Mouse (Mus musculus) left cerebral cortex, adult 11 months (tissue): ENCODE data around the gene Dcbld1.
"Not testable (repeated sequence)": the region's sequence is repeated elsewhere in the genome, so short reads cannot be mapped to it uniquely, and the experiment has no call there.

ENCODE experiments used
- DNase-seq: peaks from one replicate; pipeline ENCODE4 v3.0.0; 2022; ENCODE audit warnings: low spot score

Dcbld1 gene

DNA sequence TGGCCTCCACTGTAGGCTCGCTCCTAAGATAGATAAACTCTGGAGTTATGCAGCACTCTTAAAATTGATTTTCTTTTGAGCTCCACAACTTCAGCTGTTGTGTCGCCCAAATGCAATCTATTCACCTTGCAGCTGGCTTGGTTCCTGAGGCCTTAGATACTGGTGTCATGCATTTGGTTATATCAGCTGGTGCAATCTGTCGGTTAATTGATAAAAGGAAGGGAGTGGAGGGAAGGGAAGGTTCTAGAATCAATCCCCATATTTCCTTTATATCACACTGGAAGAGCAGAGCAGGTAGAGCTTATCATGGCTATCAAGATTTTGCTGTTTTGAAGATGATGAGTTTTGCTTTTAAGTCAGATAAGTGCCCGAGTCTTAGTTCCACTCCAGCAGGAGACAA, 26.8 kb downstream of the Dcbld1 start:
- DNase-seq = no peak

DNA sequence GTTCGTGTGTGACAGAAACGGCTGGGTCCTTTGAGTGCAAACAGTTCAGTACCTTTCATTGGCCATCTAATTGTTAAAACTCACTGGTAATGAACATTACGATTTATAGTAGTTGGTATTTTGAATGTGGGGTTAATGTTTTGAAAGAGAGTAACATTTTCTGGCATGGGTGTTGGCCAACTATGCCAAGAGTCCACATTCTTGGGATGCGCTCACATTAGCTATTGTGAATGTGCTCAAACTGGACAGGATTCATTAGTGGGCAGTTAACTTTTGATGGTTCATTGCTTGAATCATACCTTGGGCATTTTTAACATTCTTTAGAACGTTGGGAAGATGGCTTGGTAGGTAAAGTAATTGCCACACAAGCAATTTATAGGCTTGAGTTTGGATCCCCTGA, 30.7 kb downstream of the Dcbld1 start:
- DNase-seq = no peak

DNA sequence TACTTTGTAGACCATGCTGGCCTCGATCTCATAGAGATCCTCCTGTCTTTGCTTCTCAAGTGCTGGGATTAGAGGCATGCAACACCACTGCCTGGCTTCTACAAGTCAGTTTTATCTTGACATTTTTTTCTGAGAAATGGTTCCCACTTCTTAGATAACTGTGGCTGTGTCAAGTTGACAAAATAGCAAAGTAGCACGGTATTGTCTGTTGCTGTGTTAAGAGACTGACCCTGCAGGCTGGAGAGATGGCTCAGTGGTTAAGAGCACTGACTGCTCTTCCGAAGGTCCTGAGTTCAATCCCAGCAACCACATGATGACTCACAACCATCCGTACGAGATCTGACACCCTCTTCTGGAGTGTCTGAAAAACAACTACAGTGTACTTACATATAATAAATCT, 35.5 kb downstream of the Dcbld1 start:
- DNase-seq = no peak

DNA sequence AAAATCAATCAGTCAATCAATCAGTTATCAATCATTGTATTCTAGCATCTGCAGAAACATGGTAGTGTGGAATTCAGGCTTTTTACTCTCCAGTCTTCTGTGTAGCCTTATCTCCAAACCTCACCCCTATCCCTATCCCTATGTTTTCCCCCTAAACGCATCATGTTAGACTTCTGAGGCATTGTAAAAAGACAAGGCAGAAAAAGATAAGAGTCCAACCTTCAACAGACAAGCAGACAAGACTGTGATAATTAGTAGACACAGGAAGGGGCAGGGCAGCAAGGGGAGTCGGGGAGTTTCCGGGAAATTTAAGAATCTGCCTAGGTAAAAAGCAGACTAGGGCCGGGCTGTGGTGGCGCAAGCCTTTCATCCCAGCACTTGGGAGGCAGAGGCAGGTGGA, 38.0 kb downstream of the Dcbld1 start:
- DNase-seq = no peak

DNA sequence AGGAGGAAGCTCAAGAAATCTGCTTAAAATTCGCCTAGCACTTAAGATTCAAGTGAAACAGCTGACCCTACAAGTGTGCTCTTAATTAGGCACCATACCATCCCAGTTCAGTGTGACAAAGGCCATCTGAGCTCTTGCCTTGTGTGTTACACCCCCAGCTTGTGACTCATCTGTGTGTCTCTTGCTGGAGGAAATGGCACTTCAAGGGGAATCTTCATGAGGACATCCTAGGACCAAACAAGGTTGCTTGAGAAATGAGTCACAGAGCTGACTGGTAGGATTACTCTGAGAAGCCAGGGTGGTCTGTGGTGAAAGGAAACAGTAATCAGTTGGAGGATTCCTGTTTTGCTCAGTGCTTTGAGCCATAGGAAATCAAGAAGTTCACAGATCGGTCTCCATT, 39.6 kb downstream of the Dcbld1 start:
- DNase-seq = no peak

DNA sequence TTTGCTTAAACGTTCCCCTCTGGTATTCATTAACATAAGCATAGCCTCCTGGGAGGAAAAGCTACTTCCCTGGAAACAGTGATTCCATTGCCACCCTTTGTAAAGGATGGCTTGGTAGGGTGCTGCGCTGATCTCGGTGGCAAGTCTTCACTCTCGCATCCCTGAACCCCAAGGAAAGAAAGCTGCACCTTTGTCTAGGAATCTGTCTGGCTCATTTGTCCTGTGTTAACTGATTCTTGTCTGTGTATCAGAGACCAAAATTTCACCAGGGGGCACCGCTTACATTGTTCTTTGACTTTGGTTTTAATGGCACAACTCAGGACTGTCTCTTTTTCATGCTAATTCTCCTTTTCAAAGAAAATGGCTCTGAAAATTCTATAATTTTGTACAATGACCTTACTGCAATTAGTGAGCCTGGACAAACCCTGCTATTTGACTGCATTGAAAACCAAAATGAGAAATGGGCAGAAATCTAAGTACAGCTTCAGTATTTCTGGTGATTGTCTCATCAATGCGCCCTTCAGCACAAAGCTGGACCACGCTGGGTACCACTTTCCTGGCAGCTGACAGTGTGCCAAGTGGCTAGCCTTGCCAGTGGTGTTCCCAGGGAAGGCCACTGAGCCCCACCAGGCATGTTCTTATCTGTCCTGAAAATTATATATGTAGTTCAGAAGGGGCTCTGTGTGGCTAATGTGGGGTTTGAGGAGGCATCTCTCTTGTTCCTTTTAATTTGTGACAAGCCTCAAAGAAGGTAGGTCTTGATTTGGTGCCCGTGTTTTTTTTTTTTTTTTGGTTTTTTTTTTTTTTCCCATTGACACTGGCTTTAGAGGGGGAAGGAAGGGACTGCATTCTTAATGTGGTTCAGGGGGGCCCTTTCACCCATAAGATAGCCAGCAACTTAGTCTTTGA, 40.8 kb downstream of the Dcbld1 start:
- DNase-seq = no peak

DNA sequence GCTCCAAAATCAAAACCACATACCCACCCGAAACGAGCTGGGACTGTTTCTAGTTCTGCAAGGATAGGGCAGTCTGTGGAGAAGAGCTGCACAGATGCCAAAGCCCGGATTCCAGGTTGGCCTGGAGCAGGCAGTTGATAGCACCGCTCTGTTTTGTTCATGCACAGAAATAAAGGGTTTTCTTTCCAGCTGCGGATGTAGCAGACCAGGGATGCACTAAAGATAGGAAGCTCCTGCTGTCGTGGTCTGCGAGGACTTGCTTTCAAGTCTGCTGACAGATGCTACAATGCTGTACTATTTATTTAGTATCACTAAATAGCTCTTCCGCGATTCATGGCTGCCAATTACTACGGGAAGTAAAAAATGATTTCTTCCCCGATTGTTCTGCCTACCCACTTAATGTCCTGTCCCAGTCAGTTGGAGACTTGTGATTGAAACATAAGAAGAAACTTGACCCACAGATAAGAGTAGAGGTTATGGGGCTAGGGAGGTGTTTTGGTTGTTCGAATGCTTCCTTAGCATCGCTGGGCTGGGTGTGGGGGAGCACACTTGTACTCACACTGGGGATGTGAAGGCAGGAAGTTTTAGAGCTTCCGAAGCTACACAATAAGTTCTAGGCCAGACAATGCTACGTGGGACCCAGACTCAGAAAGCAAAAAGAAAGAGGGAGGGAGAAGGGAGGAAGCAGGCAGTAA, 41.6 kb downstream of the Dcbld1 start:
- no peak for DNase-seq

DNA sequence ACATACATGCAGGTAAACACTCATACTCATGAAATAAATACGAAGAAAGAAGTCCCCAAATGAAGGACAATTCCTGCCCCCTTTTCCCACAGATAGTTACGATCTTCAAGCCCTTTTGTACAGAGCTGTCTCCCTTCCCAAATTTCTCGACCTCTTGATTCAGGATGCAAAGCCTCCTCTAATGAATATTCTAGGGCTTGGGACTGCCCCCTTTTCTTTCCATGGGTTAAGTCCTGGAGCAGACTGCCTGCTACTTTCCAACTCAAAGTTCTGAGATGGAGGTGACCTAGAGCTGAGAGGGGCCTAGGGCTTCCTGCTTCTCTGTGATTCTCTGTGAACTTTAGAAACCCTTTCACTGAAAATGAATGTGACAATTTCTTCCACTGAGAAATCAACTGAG, 43.2 kb downstream of the Dcbld1 start:
- DNase-seq = no peak

DNA sequence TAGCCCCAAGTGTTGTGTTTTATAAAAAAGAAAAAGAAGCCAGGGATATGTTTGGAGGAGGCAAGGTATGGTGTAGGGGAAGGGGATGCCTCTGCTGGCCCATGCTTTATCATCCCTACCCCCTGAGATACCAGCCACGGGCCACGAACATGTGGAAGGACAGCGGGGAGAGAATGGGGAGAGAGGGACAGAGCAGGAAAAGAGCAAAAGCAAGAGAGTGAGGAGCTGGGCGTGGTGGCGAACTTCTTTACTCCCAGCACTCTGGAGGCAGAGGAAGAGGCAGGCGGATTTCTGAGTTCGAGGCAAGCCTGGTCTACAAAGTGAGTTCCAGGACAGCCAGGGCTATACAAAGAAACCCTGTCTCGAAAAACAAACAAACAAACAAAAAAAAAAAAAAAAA, 44.1 kb downstream of the Dcbld1 start:
- DNase-seq = not testable (repeated sequence)

DNA sequence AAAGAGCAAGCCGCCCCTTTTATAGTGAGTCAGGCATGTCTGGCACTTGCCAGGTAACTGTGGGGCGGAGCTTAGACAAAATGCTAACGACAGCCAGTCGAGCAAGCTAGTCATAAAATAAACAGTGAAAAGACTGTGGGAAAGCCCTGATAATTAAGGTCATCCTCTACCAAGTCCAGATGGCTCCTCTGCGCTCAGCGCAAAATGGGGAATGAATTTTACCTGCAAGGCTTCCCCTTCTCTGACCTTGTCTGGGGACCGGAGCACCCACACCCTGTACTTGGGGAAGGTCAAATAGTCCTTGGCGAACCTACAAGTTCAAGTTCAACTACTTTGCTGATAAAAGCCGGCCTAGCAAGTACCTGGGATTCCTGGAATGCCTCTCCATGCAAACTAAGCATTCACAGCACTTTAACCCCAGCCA, 44.6 kb downstream of the Dcbld1 start:
- no peak for DNase-seq

DNA sequence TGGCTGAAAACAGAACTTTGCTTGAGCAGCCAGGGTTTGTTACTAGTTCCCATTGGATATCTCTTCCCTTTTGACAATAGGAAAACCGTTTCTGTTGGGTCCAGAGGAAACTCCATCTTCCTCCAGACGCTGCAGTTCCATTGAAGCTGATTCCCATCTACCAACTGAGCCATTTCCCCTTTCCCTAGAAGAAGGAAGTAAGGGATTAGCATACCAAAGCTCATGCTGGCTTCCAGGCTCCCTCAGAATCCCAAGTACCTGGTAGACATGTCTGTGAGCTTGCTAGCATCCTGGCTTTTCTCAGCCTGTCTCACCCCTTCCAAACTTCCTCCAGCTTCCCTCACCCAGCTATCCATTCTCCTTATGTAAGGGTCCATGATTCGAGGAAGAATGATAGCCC, 45.4 kb downstream of the Dcbld1 start:
- DNase-seq = no peak

DNA sequence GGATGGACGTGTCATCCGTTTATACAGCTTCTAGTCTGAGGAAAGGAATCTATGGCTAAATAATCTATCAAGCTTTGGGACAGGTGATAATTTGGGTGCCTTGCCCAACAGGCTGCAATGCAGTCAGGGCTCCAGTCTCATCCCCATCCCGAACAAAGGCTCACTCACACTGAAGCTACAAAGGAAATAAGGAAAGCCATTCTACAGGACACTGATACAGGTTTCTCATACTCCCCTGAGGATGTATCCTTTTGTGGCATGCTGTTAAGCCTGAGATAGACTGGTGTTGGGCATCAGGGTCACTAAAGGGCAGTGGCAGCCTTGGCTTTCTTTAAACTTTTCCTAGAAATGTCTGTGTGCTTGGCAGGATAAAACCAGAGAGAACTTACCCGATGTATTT, 46.5 kb downstream of the Dcbld1 start:
- no peak for DNase-seq

DNA sequence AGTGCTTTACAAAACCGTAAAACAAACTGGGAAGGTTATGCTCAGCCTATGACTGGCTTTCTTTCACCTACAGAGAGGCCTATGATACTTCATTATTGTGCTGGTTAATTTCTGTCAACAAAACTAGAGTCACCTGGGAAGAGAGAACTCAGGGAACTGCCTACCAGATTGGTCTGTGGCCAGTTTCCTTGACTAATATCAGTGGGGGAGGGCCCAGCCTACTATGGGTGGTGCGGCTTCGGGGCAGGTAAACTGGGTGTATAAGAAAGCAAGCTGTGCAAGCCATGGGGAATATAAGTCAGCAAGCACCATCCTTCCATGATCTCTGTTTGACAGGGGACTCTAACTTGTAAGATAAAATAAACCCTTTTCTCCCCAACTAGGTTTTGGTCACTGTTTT, 47.2 kb downstream of the Dcbld1 start:
- DNase-seq = no peak

DNA sequence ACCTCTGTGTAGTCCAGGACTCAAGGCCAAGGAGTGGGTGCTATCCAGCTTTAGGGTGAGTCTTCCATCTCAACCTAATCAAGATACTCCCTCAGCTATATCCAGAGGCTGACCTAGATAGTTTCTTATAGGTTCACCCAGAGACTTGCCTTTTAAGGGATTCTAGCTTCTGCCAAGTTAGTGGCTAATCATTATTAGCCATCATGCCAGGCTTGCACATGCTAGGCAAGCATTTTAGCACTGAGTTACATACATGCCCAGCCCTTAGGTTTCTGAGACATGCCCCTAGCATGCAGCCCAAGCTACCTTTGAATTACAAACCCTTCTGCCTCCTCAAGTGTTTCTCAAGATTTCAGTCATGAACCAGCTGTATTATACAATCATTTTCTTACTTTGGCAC, 47.9 kb downstream of the Dcbld1 start:
- DNase-seq = no peak

DNA sequence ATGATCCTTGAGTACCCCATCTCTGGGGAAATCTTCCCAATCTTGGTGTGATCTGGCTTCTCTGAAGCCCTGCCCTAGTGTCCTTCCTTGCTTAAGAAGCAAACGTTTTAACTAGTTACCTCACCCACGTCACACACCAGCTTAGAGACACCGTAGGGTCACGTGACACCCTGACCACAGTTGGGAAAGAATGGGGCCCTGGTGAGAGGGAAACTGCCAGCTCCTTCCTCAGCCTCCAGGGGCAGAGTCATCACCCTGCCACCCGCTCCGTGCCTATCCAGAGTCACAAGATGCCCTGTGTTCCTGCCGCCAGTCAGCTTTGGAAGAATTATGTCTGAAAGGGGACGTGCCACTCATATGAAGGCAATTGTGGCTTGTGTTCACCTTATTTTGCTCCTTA, 51.2 kb downstream of the Dcbld1 start:
- DNase-seq = no peak

DNA sequence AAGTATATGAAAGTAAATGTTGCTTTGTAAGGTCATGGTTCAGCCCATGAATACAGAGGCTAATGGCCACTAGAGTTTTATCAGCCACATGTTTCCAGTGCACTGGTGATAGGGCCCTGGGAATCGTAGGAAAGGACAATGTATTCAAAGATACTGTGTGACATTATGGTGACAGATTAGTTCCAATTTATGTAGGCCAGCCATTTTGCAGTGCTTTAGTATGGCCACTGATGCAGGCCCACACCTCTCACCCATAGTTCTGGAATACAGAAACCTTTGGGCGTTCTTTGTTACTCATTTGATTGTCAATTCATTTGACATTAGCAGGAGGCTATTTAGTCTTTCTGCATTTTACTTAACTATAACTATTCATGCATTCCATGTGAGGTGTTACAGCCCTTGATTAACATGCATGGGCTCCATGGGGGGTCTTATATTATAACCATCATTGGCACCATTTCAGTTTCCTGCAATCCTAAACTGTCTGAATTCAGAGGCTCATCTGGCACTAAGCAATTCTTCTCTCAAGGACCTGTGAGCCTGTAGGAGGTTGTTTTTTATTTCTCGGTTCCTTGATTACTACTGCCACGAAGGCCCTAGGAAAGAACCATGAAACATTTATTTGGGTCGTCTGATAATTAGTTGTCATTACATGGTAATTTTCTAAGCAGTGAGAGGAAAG, 54.6 kb downstream of the Dcbld1 start:
- no peak for DNase-seq

DNA sequence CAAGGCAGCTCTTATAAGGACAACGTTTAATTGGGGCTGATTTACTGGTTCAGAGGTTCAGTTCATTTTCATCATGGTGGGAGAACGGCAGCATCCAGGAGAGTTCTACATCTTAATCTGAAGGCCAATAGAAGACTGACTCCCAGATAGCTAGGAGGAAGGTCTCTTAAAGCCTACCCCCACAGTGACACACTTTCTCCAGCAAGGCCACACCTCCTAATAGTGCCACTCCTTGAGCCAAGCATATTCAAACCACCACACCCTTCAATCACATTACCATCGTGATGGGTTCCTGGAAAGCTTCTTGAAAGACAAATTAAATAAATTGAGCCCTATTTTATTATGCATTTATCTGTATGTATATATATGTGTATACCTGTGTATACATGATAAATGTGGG, 55.8 kb downstream of the Dcbld1 start:
- no peak for DNase-seq

DNA sequence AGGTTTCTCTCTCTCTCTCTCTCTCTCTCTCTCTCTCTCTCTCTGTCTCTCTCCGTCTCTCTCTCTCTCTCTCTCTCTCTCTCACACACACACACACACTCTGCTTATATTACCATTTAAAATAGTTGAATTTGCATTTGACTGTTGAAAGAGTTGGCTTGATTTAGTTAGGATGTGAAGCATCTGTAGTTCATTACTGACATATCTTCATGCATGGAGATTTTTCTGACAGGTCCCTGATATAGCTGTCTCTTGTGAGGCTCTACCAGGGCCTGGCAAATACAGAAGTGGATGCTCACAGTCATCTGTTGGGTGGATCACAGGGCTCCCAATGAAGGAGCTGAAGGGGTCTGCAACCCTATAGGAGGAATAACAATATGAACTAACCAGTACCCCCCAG, 59.0 kb downstream of the Dcbld1 start:
- not testable (repeated sequence) for DNase-seq

DNA sequence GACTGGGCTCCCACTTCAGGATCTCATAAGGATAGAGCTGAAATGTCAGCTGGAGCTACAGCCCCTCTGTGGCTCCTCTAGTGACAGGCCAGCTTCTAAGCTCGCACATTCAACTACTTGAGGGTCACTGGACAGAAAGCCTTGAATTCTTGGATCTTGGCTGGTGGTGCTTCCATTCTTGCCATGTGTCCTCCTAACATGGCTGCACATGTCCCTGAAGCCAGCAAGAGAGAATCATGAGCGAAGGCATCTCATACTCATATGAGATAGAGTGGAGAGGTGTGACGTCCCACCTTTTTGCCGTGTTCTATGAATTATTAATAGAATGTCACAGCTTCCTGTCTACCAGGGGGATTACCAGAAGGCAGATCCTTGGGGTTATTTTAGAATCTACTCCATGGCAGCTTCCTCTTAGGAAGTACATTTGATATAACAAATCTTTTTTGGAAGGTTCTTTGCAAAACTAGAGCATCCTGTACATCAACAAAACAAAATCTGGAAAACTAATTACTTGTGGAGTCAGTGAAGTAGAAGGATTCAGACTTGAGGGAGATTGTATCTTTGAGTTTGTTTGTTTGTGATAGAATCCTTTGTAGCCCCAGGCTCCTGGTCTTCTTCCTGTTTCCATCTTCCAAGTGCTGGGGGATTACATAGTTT, 60.6 kb downstream of the Dcbld1 start:
- no peak for DNase-seq

DNA sequence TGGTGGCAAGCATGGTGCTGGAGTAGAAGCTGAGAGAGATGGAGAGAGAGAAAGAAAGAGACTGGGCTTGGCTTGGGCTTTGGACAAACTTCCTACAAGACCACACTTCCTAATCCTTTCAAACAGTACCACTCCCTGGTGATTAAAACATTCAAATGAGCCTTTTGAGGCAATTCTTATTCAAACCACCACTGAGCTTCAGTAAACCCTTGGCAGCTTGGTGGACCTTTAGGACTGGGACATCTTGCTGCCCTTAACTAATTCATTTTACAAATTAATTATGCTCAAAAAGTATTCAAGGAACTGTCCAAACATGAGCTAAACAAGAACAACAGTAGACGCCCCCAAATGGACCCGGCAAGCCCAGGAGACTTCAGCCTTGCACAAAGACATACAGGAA, 62.5 kb downstream of the Dcbld1 start:
- no peak for DNase-seq

DNA sequence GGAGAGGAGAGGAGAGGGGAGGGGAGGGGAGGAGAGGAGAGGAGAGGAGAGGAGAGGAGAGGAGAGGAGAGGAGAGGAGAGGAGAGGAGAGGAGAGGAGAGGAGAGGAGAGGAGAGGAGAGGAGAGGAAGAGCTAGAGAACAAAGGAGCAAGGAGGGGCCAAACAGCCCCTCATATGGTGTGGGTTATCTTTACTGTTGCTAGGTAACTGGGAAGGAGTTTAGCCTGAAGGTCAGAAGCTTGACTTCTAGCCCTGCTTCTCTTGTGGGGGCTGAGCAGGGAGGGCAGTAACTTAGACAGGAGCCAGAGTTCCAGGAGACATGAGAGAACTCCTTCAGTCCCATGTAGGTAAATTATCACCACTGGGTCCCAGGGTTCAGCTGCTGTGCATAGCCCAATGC, 65.1 kb downstream of the Dcbld1 start:
- not testable (repeated sequence) for DNase-seq

DNA sequence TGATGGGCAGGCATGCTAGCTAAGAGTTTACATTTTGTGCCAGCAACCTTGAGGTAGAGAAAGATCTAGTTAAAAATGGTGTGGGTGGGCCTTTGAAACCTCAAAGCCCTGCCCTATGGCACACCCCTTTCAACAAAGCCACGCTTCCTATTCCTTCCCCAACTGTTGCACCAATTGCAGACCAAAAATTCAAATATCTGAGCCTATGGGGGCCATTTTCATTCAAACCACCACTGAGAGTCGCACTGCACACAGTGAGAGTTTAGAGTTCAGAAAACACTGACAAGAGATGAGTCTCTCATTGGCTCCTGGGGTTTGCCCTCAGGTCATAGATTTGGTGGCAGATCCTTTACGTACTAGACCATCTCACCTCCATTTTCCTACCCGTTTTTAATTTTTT, 68.3 kb downstream of the Dcbld1 start:
- DNase-seq = no peak

DNA sequence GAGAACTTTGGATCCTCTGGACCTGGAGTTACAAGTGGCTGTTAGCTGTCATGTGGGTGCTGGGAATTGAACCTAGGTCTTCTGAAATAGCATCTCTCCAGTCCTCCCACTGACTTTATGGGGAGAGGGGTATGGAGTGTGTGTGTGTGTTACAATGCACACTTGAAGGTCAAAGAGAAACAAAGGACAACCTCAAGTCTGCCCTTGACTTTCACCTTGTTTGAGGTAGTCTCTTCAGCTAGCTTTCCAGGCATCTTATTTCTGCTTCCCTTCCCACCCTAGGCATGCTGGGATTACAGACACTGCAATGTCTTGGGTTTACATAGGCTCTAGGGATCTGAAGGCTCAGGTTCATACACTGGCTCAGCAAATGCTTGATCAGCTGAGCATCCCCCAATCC, 68.9 kb downstream of the Dcbld1 start:
- no peak for DNase-seq
